Mouse (Mus musculus) NIH3T3 (cell line): ENCODE measurements around the gene Celf5.
A peak's percentile ranks its signal among the peaks of the same experiment; 100 is the strongest.

Source experiments
- DNase-seq: peaks from one replicate; pipeline ENCODE4 v3.0.0-alpha.2; 2012; ENCODE audit warnings: low read depth

Gene Celf5

DNA sequence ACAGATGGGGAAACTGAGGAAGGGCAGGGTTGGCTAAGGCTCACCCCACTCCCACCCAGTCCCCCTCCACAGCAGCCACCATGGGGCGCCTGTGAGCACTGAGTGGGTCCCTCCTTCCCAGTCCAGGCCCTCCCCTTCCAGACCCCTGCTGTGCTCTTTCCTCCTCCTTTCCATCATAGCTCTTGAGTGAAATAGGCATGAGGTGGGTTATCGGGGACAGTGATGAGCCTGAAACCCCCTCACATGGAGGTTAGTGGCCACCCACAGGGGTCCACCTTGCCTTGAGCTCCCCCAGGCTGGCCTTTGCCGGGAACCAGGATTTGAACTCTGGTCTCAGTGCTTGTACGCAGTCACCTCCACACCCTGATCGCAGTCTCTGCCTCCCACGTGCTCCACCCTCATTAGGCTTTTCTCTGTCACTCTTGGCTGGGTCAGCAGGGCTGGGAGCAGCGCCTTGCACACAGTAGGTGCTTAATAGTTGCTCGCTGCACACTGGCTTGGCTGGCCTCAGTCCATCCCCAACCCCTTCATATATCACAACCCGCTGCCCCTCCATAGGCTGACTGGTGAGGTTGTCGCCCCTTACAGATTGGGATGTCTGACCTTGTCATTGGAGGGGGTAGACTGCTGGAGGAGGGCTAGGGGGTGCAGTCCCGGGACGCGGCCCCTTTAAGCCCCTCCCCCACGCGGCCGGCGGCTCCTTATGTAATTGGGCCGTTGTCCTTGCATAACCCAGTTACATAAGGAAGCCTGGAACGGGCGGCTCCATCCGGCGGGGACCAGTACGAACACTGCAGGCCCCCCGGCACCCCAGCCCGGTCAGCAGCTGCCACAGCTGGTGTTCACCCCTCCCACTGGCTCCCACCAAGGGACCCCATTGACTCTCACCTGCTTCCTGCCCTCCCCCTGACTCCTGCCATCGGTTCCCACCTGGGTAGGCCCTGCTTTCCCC is 68.9 kb downstream of the Celf5 start:
- DNase-seq, result peak; percentile 32

DNA sequence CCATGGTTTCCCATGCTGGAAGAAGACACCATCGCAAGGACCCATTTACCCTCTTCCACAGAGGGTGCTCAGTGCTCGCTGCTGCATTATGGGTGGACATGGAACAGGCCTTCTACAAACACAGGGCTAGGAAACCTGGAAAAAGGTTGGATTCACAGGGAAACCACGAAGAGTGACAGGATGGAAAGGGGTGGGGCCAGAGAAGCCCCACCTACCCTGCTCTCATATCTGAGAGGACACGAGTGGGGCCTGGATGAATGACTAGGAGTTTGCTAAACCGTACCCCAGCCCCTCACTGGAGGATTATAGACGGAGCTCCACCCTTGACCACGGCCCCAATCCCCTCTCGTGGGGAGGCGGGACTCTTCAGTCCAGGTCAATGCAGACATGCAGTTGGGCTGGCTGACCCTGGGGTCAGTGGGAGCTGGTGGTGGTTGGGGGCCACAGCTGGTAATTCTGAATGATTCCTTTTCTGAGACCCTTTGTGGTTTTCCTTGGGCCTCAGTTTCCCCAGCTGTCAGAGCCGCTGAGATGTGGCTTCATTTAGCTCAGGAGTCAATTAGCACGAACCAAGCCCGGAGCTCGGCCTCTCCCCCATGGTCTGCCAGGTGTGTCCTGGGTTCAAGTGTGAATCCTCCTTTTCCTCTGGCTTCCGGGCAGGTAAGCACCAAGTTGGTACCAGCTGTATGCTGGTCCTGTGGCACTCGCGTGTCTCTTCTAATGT is 69.8 kb downstream of the Celf5 start:
- peak; percentile 41 for DNase-seq

DNA sequence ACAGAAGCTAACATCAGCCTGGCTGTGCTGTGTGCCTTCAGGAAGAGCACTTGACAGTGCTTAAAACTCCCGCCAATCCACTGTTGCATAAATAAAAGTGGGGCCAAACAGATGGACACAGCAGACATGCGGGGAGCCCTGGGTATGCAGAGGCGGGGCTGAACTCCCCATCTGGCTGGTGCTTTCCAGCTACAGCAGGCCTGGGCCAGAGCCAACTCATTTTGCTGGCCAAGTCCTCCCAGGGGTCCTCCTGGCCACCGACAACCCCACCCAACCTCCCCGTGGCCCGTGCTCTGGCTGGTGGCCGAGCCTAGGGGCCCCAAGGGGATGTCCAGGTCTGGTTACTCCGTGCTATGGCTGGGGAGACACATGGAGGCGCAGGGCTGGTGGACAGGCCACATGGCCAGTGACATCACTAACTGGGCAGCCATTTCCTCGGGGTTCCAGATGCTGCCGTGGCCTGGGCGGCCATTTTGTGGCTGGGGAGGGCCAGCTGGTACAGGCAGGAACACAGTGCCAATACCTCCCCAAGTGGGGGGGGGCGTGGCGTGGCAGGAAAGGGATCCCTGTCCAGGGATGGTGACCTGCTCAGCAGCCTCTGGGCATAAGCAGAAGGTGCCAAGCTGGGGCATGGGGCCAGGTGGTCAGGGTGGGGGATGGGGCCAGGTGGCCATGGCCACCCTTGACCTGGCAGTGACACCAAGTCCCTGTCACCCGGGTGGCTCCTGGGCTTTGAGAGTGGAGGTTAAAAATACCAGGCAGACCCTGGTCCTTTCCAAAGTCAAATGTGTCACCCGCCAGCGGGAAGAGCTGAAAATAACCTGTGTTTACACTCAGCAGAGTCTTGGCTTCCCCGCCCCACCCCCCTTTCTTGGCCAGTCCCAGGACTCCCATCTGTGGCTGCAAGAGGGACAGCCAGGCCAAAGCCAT is 70.8 kb downstream of the Celf5 start:
- DNase-seq, result peak; percentile 81

DNA sequence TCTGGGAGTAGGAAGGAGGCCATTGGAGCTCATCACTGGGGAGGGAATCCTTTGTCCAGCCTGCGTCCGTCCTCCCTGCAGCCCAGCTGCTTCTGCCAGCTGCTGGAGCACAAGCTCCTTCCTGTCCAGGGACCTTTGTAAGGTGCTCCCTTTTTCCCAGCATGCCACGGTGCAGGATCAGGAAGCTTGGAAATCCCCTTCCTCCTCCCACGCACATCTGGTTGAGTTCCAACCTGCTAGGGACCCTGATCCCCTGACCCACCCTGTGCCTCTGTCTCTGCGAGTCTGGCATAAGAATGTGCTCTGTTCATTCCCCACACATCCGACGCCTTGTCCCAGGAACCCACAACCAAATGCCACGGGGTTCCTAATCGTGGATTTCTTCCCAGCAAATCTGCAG is 71.5 kb downstream of the Celf5 start:
- no peak for DNase-seq

DNA sequence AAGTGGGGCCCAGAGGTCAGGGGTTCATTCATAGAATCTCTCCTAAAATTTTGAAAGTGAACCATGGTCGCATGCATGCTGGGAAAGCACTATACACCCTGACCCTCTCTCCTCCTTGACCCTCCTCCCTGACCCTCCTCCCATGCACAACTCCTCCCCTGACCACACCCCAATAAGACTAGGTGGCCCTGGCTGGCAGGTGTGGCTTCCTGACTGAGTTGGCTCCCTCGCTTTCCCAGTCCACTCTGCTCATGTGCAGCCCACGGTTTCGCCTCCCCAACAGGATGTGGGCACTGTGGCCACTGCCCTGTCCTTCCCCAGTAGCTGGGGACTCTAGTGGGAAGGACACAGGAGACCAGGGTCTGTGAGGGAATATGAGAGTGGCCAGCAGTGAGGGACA is 72.2 kb downstream of the Celf5 start:
- no peak for DNase-seq

DNA sequence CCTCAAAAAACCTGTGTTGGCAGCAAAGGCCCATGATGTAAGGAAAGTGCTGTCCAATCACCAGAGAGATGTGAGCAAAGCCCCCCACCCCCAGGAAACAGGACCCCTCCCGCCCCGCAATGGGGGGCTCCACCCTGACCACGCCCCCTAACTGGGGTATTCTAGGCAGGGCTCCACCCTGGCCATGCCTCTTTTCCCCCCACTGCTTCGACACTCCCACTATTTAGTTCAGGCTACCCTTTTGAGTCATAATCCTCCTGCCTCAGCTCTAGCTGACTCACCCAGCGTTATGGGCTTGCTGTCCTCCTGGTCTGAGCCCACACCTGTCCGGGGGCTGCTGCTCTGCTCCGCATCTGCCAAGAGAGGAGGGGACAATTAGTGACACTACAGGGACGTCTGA is 73.2 kb downstream of the Celf5 start:
- no peak for DNase-seq
